Mouse (Mus musculus) liver, embryonic 12.5 days (tissue): ENCODE data around the gene Mpv17l. TPM values are rescaled to one million over a fixed set of nuclear protein-coding genes. Genes with fewer than 3 reads are reported as not detected.
"Not testable (repeated sequence)": the region's sequence is repeated elsewhere in the genome, so short reads cannot be mapped to it uniquely, and the experiment has no call there.

Experiments used
- ATAC-seq: fragments of 200-750 bp; cut with Nextera tagmentation; 2 replicates; pipeline ENCODE4 v1.8.0; 2017; ENCODE audit warnings: moderate number of reproducible peaks, mild to moderate bottlenecking, moderate library complexity
- H3K27ac ChIP-seq: fragments of 300-500 bp; sonication (generic); 2 replicates; pipeline ENCODE4 v1.5.1; 2016; ENCODE audit warnings: mild to moderate bottlenecking
- H3K27me3 ChIP-seq: fragments of 300-500 bp; sonication (generic); replicated peaks from 2 replicates; pipeline ENCODE4 v1.6.1; 2016; ENCODE audit warnings: mild to moderate bottlenecking, moderate library complexity
- H3K36me3 ChIP-seq: fragments of 300-500 bp; sonication (generic); 2 replicates; pipeline ENCODE4 v1.6.1; 2016; ENCODE audit warnings: mild to moderate bottlenecking, moderate library complexity
- H3K4me1 ChIP-seq: fragments of 300-500 bp; sonication (generic); 2 replicates; pipeline ENCODE4 v1.6.1; 2016
- H3K4me2 ChIP-seq: fragments of 300-500 bp; sonication (generic); 2 replicates; pipeline ENCODE4 v1.6.1; 2016; ENCODE audit warnings: mild to moderate bottlenecking, moderate library complexity
- H3K4me3 ChIP-seq: fragments of 300-500 bp; sonication (generic); 2 replicates; pipeline ENCODE4 v1.5.1; 2016; ENCODE audit warnings: mild to moderate bottlenecking, moderate library complexity
- H3K9ac ChIP-seq: fragments of 300-500 bp; sonication (generic); 2 replicates; pipeline ENCODE4 v1.6.1; 2016; ENCODE audit warnings: mild to moderate bottlenecking, moderate library complexity
- H3K9me3 ChIP-seq: fragments of 300-500 bp; sonication (generic); replicated peaks from 2 replicates; pipeline ENCODE4 v1.6.1; 2016; ENCODE audit warnings: mild to moderate bottlenecking, moderate library complexity
- WGBS: fragments of 180-500 bp; shearing (Covaris S2); methylation state at CpG from one replicate; pipeline ENCODE4 v1.1.7; 2016; ENCODE audit not compliant: insufficient replicate concordance; 5-methylcytosine and 5-hydroxymethylcytosine counted together
- polyA plus RNA-seq: library from polyadenylated mRNA; unstranded; fragments of >200 nt; fragmentation: Nextera tagmentation; extraction: Ambion mirVana; gene quantifications from 2 replicates; pipeline ENCODE4 v1.2.1, GENCODE M21; 2016

Gene Mpv17l
- polyA plus RNA-seq, 1 experiment from 2014 or later, result 1.7 TPM

- peaks cover 37% of the 10 kb centered on the region for H3K27me3 ChIP-seq
- H3K4me2 ChIP-seq, result peak overlapping the region; percentile 65
- H3K36me3 ChIP-seq, result no peaks in the 10 kb centered on the region
- no peak overlapping the region for H3K27ac ChIP-seq
- ATAC-seq, result peak; percentile 46; the same call in 1 of the 2 replicates
- 2% methylated on average over 34 of the region's 34 CpGs for WGBS
- H3K9me3 ChIP-seq, result no peaks in the 10 kb centered on the region
- no peaks in the 10 kb centered on the region; the same call in 1 of the 2 replicates for H3K4me1 ChIP-seq
- H3K4me3 ChIP-seq, result peak overlapping the region; percentile 52
- no peak overlapping the region for H3K9ac ChIP-seq
Observed at GRCm38 (mm10) chr16:13940847-13941395, 38.0 kb downstream of the Mpv17l start.

DNA sequence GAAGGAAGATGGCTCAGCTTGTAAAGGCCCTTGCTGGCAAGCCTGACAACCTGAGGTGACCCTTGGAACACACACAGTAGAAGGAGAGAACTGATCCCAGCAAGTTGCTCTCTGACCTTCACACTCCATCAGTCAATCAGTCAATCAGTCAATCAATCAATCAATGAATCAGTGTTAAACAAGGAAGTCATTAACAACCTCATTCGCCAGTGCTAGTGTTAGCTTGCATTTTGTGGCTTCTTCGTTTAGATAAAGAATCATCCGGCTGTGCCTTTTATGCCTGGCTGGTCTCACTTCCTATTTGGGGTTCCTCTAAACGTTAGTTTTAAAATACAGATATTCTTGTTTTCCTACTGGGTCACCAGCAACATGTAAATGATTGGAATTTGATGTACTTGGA, 41.2 kb downstream of the Mpv17l start:
- no peaks in the 10 kb centered on the region; the same call in 1 of the 2 replicates for H3K4me1 ChIP-seq
- H3K9ac ChIP-seq, result no peak overlapping the region
- 12% methylated on average over 4 of the region's 4 CpGs for WGBS
- no peak for ATAC-seq
- no peak overlapping the region for H3K4me2 ChIP-seq
- H3K27ac ChIP-seq, result no peak overlapping the region
- no peaks in the 10 kb centered on the region for H3K9me3 ChIP-seq
- H3K4me3 ChIP-seq, result no peak overlapping the region
- no peaks in the 10 kb centered on the region for H3K36me3 ChIP-seq
- H3K27me3 ChIP-seq, result peaks cover 35% of the 10 kb centered on the region

GRCm38 (mm10) chr16:13944752-13945151, 41.8 kb downstream of the Mpv17l start:
- no peak for ATAC-seq
- Histone ChIP-seq H3K9ac (no peak overlapping the region), H3K27ac (no peak overlapping the region), H3K4me2 (no peak overlapping the region), H3K9me3 (no peaks in the 10 kb centered on the region), H3K4me1 (no peaks in the 10 kb centered on the region; the same call in 1 of the 2 replicates), H3K4me3 (no peak overlapping the region), H3K36me3 (no peaks in the 10 kb centered on the region), H3K27me3 (peaks cover 29% of the 10 kb centered on the region)
- 69% methylated on average over 5 of the region's 5 CpGs for WGBS

DNA sequence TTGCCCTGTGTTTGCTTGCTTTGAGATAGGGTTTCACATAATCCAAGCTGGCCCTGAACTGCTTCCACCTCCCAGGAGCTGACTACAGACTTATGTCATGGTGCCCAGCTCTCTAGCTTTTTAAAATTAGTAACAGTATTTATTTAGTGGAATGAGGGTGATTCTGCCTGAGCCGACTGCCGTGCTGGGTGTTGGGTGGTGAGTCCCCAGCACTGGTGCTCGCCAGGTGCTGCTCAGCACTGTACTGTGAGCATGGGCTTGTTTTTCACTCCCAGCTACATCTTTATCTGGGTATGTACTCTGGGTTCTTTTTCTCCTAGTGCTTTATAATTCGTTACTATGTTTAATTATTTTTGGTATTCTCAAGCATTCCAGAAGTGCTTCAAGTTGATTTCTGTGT, 42.2 kb downstream of the Mpv17l start:
- Histone ChIP-seq H3K27ac (no peak overlapping the region), H3K4me3 (no peak overlapping the region), H3K9ac (no peak overlapping the region), H3K27me3 (peaks cover 25% of the 10 kb centered on the region), H3K9me3 (no peaks in the 10 kb centered on the region), H3K36me3 (no peaks in the 10 kb centered on the region), H3K4me2 (no peak overlapping the region), H3K4me1 (no peaks in the 10 kb centered on the region; the same call in 1 of the 2 replicates)
- WGBS, result 50% methylated on average over 4 of the region's 4 CpGs
- no peak for ATAC-seq

DNA sequence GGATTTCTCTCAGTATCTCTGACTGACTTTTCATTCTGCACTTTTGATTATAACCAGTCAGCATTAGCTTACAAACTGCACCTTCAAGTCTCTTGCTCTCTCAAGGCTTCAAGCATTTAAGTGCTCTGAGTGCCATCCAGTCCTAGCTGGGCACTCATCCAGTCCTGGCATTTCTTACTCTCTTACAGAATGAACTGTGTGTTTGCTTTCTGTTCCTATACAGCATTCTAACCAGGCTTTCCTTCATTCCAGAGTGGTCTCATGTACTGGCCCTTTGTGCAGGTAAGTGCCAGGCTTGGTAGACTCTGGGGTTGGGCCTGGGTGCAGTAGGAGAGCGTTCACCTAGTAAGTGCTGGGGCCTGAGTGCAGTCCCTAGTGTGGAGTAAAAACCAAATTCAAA, 43.3 kb downstream of the Mpv17l start:
- Histone ChIP-seq H3K4me3 (no peak overlapping the region), H3K27ac (no peak overlapping the region), H3K36me3 (no peaks in the 10 kb centered on the region), H3K4me2 (no peak overlapping the region), H3K9ac (no peak overlapping the region), H3K27me3 (peaks cover 14% of the 10 kb centered on the region), H3K4me1 (no peaks in the 10 kb centered on the region; the same call in 1 of the 2 replicates), H3K9me3 (no peaks in the 10 kb centered on the region)
- WGBS, result 64% methylated on average over 1 of the region's 1 CpGs
- ATAC-seq, result no peak

GRCm38 (mm10) chr16:13951245-13951644, 48.3 kb downstream of the Mpv17l start:
- no peak for ATAC-seq
- Histone ChIP-seq H3K9ac (no peak overlapping the region), H3K4me3 (no peak overlapping the region), H3K27ac (no peak overlapping the region), H3K9me3 (no peaks in the 10 kb centered on the region), H3K4me2 (no peak overlapping the region), H3K27me3 (no peaks in the 10 kb centered on the region), H3K36me3 (no peaks in the 10 kb centered on the region), H3K4me1 (no peaks in the 10 kb centered on the region)
- WGBS, result 65% methylated on average over 3 of the region's 3 CpGs

DNA sequence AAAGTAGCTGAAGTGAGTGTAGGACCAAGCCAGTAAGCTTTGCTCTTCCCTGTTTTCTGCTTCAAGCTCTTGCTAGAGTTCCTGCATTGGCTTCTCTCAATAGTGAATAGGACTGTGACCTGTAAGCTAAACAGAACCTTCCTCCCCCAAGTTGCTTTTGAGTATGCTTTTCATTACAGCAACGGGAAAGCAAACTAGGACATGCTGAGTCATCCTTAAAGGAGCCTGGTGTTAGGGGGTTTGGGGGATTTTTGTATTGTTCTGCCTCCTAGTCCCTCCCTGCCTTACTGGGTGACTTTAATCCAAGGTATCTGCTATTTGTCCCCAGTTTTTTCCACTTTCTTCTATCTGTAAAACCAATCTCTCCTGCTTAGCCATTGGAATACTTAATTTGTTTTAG, 59.1 kb downstream of the Mpv17l start:
- Histone ChIP-seq H3K9ac (no peak overlapping the region), H3K36me3 (no peaks in the 10 kb centered on the region), H3K4me2 (no peak overlapping the region), H3K4me3 (no peak overlapping the region), H3K4me1 (no peaks in the 10 kb centered on the region), H3K9me3 (no peaks in the 10 kb centered on the region), H3K27ac (no peak overlapping the region), H3K27me3 (no peaks in the 10 kb centered on the region)
- ATAC-seq, result no peak
- 6% methylated on average over 1 of the region's 1 CpGs for WGBS

- Histone ChIP-seq H3K4me2 (no peak overlapping the region), H3K9ac (no peak overlapping the region), H3K9me3 (no peaks in the 10 kb centered on the region), H3K4me3 (no peak overlapping the region), H3K27ac (no peak overlapping the region), H3K4me1 (no peaks in the 10 kb centered on the region), H3K27me3 (no peaks in the 10 kb centered on the region), H3K36me3 (no peaks in the 10 kb centered on the region)
- no peak for ATAC-seq
- 73% methylated on average over 1 of the region's 1 CpGs for WGBS
Observed at GRCm38 (mm10) chr16:13969096-13969495, 66.1 kb downstream of the Mpv17l start.

GRCm38 (mm10) chr16:13972051-13972450, 69.1 kb downstream of the Mpv17l start:
- no peak for ATAC-seq
- H3K9me3 ChIP-seq, result no peaks in the 10 kb centered on the region
- H3K4me1 ChIP-seq, result no peaks in the 10 kb centered on the region
- H3K4me2 ChIP-seq, result no peak overlapping the region
- H3K27me3 ChIP-seq, result no peaks in the 10 kb centered on the region
- no peak overlapping the region for H3K9ac ChIP-seq
- 72% methylated on average over 8 of the region's 8 CpGs for WGBS
- no peaks in the 10 kb centered on the region for H3K36me3 ChIP-seq
- no peak overlapping the region for H3K27ac ChIP-seq
- no peak overlapping the region for H3K4me3 ChIP-seq

- ATAC-seq, result not testable (repeated sequence)
- 74% methylated on average over 4 of the region's 4 CpGs for WGBS
Observed at GRCm38 (mm10) chr16:13976358-13976896, 73.5 kb downstream of the Mpv17l start.

DNA sequence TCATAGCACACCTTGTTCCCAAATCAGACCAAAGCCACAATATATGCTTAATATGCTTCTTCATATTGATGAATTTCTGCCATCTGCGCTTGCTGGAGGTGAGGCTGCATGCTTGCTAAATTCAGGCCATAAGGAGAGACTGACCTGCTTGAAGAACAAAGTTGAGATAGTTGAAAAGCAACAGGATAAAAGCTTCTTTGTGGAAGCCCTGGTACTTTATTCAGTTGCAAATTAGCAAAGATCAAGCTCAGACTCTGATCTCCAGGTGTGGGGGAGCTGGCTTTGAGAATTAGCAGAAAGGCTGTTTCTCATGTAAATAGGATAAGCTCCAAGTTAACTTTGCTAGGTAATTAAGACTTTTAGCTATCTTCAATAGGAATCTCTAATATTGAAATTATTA, 74.1 kb downstream of the Mpv17l start:
- H3K4me2 ChIP-seq, H3K9me3 ChIP-seq, ATAC-seq, H3K27ac ChIP-seq, H3K36me3 ChIP-seq, H3K27me3 ChIP-seq, H3K9ac ChIP-seq, H3K4me3 ChIP-seq, H3K4me1 ChIP-seq: not testable (repeated sequence)
- WGBS, result 48% methylated on average over 1 of the region's 1 CpGs

More at GRCm38 (mm10) chr16:13976358-13976896, 73.5 kb downstream of the Mpv17l start:
- not testable (repeated sequence) for H3K27me3 ChIP-seq, H3K9ac ChIP-seq, H3K4me1 ChIP-seq, H3K36me3 ChIP-seq, H3K27ac ChIP-seq, H3K4me3 ChIP-seq, H3K4me2 ChIP-seq, H3K9me3 ChIP-seq

DNA sequence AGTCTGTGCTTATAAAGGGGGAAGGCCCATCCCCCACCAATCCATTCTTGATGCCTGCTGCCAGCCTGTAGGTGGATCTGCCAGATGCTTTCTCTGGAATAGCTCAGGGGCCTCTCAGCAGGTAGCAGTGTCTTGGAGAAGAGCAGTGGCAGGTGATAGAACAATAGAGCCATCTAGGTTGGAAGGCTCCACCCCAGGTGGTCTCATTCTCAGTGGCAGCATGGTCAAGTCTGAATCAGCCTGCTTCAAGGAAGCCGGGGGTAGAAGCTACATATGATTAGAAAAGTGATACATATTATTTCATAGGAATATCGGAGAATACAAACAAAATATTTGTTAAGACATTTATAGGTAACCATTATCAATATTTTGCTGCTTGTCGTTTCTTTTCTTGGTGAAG, 78.8 kb downstream of the Mpv17l start:
- H3K4me1 ChIP-seq, H3K36me3 ChIP-seq, H3K9ac ChIP-seq, ATAC-seq, H3K27ac ChIP-seq, H3K27me3 ChIP-seq, H3K4me3 ChIP-seq, H3K4me2 ChIP-seq, H3K9me3 ChIP-seq: not testable (repeated sequence)
- 72% methylated on average over 3 of the region's 3 CpGs for WGBS

- no peaks in the 10 kb centered on the region for H3K9me3 ChIP-seq
- H3K4me2 ChIP-seq, result no peak overlapping the region
- H3K4me1 ChIP-seq, result peaks cover 5% of the 10 kb centered on the region; the same call in 1 of the 2 replicates
- WGBS, result 71% methylated on average over 5 of the region's 5 CpGs
- no peaks in the 10 kb centered on the region for H3K36me3 ChIP-seq
- no peak overlapping the region for H3K27ac ChIP-seq
- H3K27me3 ChIP-seq, result peaks cover 18% of the 10 kb centered on the region
- no peak overlapping the region for H3K9ac ChIP-seq
- ATAC-seq, result no peak
- no peak overlapping the region for H3K4me3 ChIP-seq
Observed at GRCm38 (mm10) chr16:13983161-13983560, 80.2 kb downstream of the Mpv17l start.
